Mouse (Mus musculus) thymus, adult 18-20 months (tissue): ENCODE results near the gene Dpagt1.
"Not testable (repeated sequence)": the region's sequence is repeated elsewhere in the genome, so short reads cannot be mapped to it uniquely, and the experiment has no call there.

Experiments used
- DNase-seq, 2 experiments: peaks; one replicate each; pipeline ENCODE4 v3.0.0; 2022; ENCODE audit warnings: mixed read lengths in 2 of 2

The Dpagt1 gene

DNA sequence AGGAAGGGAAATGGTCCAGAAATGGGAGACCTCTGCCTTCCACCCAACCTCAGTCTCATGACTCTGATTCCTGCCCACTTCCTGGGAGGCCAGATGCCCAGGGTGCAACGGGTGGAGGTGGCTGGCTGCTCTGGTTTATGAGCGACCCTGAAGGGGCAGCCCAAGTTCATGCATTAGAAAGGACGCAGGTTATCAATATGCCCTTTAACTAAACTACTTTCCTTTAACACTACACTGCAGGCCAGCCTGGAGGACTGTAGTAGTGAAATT, 7.1 kb upstream of the Dpagt1 start:
- DNase-seq = no peak

DNA sequence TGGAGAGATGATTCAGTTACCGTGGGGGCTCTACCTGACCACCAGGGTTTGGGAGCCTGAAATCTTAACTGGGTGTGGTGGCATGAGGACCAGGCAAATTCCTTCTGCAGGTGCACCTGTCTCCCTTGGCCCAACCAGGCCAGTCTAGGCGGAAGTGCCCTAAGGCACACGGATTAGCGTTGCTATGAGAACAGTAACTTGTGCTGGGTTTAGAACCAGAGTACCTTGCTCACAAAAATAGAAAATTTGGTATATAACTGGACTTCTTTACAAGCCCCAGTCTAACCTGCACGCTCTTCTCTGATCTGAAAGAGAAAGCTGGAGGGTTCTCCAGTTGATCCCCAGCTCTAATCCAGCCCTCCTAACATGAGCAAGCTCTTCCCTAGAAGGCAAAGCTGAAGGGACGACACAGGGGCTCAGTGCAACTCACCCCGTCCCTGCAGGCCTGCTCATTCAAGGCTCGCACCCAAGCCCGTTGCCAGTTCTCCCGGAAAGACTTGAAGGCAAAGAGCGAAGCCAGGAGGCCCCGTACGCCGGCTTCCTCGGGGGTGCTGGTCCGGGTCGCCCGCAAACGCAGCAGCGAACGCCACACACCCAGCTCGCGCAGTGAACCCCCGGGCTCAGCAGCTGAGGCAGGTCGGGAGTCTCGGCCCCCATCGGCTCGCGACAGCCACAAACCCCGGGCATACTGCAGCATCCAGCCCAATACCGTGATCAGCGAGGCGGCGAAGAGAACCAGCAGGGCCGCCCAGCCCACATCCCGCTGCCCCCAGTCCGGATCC, 6.5 kb upstream of the Dpagt1 start:
- DNase-seq = peak; percentile 34 to 49

DNA sequence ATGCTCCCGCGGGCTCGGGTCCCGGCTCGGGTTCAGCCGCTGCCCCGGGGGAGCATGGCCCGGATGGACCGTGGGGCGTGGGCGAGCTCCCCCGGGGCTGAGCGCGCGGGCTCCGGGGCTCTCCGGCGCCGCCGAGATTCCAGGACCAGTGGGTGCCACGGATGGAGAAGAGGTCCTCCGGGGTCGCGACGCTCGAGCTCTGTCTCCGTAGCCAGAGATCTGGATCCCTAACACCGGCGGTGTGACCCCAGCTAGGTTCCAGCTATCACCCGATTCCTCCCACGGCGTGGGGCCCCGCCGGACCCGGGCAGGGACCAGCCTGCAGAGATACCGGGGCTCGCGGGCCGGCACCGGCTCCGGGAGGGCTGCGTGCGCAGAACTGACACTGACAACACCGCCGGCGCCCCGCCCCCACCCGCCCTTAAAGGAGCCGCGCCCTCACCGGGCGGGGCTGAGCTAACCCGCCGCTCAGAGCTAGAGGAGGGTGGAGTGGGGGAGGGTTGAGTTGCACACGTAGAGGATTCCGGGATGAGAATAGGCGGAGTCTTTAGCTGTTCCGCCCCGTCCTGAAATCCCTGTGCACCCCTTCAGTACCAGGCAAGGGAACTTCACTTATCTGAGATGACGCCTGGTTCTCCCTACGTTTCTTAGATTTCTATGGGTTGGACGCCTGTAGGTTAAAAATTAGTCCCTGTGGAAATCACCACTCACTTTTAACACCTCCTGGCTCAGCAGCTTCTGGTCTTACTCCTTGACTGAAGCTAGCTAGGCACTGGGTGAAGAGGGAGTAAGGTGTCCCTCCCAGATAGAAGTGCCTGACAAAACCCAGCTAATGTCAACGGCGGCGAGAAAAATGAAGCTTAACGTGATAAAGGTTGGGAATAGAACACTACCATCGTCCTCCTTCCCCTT, 5.7 kb upstream of the Dpagt1 start, which contains the start of gene C2cd2l:
TSS of gene C2cd2l (minus strand) at position 399 of the 912 bp plus-strand sequence.
- peak; percentile 76 to 85 for DNase-seq

DNA sequence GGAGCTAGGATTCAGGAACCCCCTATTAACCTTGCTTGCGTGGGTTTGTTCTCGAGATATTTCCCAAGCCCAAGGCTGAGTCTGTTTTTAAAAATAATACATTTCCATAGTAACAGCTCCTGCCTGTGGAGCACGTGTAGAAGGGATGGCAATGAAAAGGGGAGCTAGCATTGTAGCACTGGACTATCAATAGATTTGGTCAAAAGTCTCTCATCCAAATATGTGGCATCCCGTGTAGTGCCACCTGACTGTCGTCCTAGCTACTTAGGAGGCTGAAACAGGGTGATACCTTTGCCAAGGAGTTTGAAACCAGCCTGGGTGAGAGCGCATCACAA, 5.1 kb upstream of the Dpagt1 start:
- DNase-seq = no peak

DNA sequence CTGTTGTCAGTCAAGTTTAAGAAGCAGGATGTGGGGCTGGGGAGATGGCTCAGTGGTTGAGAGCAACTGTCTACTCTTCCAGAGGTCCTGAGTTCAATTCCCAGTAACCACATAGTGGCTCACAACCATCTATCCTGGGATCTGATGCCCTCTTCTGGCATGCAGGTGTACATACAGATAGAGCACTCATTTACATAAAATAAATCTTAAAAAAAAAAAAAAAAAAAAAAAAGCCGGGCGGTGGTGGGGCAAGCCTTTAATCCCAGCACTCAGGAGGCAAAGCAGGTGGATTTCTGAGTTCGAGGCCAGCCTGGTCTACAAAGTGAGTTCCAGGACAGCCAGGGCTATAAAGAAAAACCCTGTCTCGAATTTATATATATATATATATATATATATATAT, 2.2 kb upstream of the Dpagt1 start:
- not testable (repeated sequence) for DNase-seq

DNA sequence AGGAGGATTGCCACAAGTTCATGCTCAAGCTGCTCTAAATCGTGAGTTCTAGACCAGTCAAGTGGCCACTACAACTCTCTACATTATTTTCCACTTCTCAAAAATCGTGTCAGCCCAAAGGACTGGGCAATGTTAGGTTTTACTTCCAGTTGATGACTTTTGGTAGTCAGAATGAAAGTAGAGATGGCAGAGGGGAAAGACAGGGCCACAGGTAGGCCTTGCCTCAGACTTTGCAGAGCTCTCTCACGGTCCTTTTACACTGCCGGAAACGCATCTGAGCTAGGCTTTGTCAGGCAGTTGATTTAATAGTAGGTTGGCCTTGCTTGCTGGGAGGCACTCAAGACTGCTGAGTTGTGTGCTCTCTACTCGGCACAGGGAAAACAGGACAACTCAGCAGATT, 1.7 kb upstream of the Dpagt1 start:
- DNase-seq = no peak

DNA sequence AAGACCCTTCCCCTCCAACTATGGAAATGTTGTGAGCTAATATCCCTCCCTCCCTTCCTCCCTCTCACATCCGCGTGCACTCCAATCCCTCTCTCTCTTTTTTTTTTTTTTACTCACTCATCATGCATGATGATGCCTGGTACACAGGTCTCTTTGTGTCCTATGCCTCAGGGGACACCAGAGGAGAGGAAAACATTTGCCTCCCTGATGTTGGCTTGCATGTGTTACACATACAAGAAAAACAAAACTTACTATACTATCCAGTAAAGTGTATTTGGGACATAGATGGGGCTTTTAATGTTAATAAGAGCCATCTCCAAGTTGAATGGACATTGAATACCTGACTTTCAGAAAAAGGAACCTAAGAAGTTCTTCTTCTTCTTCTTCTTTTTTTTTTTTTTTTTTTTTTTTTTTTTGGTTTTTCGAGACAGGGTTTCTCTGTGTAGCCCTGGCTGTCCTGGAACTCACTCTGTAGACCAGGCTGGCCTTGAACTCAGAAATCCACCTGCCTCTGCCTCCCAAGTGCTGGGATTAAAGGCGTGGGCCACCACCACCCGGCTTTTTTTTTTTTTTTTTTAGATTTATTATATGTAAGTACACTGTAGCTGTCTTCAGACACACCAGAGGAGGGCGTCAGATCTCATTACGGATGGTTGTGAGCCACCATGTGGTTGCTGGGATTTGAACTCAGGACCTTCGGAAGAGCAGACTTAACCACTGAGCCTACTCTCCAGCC, 619 bp upstream of the Dpagt1 start:
- not testable (repeated sequence) for DNase-seq

DNA sequence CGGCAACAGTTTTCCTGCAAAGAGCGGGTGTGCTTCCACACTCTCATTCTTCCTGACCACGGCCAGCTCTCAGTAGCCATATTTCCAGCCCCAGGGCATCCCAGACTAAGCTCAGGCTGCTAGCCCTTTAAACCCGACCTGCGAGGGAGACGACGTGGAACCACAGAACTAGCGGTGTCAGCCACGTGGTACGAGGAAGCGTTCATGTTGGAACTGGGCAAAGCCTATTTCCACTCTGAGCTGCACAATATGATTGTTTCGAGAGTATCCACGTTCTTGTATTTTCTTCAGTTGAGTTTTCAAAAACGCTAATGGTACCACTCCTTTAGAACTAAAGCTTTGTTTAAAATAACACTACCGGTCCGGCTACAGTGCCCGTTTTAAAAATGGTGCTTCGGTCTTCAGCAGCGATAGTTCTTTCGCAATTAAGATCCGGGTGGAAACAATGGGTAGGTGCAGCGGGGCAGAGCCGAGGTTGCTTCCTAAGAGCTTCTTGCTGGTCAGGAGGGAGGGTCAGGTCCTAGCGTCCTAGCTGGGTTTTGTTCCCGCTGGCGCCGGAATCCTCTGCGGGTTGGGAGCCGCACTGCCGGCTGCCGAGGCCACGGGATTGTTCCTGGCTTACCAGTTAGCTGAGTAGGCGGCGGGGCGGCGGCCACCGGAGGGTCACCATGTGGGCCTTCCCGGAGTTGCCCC, 698 bp downstream of the Dpagt1 start:
- DNase-seq = peak; percentile 62 to 67

DNA sequence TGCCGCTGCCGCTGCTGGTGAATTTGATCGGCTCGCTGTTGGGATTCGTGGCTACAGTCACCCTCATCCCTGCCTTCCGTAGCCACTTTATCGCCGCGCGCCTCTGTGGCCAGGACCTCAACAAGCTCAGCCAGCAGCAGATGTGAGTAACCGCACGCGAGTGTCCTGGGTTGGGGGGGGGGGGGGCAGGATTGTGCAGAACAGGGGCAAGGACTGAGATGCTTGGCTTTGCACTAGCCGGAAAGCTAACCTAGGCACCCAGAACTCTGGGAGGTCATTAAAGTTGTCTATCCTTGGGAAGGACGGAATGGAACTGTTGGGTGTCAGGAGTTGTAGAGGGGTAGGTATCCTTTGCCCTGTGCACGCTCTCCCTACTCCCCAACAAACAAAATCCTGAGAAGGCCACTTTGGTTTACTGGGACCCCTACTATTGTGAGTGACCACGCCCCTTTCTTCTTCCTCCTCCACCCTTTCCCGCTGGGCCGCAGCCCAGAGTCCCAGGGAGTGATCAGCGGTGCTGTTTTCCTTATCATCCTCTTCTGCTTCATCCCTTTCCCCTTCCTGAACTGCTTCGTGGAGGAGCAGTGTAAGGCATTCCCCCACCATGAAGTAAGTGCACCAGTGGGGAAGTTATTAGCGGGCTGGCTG, 1.4 kb downstream of the Dpagt1 start:
- no peak for DNase-seq

DNA sequence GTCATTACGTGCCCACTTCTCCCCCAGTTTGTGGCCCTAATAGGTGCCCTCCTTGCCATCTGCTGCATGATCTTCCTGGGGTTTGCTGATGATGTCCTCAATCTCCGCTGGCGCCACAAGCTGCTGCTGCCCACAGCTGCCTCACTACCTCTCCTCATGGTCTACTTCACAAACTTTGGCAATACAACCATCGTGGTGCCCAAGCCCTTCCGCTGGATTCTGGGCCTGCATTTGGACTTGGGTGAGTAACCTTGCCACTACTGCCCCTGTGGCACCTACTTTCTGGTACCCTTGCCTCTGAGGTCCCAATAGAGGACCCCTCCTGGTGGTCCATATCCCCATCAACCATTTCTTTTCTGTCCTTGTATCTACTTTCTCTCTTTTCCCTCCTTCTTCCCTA, 2.1 kb downstream of the Dpagt1 start:
- DNase-seq = no peak

DNA sequence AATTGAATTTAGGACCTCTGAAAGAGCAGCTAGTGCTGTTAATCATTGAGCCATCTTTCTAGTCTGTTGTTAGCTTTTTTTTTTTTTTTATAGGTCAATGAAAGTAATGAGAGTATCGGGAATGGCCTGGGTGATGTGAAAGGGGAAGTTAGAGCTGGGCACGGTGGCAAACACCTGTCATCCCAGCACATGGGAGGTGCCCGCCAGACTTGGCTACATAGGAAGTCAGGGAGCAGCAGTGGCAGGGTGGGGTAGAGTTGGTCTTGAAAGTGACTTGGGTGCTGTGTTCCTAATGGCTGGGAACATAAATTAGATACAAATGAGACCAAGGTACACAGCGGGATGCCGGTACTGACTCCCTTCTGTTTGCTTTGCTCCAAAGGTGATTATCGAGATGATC, 4.9 kb downstream of the Dpagt1 start:
- no peak for DNase-seq

DNA sequence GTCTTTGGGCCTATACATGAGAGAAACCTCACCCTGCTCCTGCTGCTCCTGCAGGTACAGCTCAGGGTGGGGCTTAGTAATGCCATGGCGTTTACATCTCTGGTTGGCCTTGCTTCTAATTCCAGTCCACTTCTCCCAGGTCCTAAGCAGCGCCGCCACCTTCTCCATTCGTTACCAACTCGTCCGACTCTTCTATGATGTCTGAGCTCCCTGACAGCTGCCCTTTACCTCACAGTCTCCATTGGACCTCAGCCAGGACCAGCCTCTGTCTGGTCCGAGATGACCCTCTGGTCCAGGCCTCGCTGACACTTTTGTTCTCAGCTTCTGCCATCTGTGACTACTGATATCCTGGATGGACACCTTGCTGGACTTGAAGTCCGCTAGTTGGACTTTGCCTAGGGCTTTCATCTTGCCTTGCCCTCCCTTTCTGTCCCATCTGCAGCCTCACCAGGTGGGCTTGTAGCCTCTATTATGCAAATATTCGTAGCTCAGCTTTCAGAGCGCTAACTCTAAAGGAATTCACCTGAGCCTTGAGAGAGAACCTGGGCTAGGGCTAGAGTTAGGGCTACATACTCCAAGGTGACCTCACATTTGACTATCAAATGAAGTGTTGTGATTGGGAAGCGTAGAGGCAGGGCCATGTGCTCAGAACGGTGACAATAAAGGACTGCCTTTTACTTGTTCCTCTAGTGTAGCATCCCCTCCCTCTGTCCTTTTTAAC, 7.3 kb downstream of the Dpagt1 start:
- no peak for DNase-seq

DNA sequence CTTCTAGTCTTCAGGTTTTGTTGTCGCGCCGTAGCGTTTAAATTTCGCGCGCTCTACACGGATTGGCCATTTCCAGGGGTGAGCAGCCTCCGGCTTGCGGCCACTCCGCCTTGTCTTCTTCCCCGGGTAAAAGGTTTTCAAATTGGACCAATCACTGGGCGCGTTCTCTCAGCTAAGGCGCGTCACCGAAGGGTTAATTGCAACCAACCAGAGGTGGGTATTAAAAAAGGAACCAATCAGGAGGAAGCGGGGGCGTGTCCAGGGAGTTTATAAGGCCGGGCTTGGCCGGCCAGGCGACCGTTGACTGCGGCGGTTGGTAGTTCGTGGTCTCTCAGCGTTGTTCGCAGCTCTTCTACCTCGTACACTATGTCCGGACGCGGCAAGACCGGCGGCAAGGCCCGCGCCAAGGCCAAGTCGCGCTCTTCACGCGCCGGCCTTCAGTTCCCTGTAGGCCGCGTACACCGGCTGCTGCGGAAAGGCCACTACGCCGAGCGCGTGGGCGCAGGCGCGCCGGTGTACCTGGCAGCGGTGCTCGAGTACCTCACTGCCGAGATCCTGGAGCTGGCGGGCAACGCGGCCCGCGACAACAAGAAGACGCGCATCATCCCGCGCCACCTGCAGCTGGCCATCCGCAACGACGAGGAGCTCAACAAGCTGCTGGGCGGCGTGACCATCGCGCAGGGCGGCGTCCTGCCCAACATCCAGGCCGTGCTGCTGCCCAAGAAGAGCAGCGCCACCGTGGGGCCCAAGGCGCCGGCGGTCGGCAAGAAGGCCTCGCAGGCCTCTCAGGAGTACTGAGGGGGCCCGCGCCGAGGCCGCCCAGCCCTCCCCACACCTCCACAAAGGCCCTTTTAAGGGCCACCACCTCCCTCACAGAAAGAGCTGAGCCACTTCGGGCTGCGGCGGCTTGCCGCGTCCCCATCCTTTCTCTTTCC, 8.8 kb downstream of the Dpagt1 start, which contains the start of gene H2afx:
TSS of gene H2afx (plus strand) at position 299 of the 935 bp plus-strand sequence.
- DNase-seq = peak; percentile 96 to 99

DNA sequence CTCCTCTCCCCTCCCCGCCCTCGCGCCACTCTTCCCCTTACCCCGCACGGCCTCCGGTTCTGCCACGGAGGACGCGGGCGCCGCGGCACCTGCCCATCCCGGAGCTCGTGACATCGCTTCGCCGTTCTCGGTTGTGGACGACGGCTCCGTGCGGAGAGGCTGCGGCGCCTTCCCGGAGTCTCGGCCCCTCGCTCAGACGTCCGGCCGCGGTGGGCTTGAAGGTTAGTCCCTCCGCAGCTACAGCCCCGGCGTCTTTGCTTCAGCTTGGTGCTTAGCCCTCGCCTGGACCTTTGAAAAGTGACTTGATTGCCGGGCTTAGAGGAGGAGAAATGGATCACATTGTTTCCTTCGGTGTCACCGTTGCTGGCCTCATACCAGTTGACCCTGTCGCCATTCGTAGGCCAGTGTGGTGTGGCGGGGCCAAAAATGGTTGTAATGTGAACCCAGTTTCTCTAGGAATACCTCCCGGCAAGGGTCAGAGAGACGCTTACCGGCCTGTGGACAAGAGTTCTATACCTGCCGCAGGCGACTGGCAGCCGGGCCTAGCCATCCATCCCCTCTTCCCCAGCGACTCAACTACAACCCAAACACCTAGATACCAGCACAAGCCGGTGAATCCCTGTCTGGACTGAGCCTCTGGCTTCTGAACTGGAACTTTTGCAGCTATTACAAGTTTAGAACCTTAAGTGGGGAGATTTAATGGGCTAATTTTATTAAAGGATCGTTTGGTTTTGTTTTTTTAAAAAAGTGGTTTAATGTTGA, 9.7 kb downstream of the Dpagt1 start:
- DNase-seq = peak in 1 of 2 experiments; percentile 44

DNA sequence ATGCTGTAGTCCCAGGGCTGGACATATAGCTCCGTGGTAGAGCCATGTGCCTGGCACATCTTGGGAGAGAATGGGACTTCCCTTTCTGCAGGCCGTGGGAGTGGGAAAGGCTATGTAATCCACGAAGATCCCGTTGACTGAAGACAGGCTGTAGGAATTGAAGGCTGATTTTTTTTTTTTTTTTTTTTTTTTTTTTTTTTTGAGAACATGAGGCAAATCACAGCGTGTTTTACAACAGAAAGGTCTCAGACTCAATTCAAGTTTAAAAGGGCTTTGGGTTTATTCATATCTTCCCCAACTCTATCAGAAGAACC, 10.2 kb downstream of the Dpagt1 start:
- no peak for DNase-seq

DNA sequence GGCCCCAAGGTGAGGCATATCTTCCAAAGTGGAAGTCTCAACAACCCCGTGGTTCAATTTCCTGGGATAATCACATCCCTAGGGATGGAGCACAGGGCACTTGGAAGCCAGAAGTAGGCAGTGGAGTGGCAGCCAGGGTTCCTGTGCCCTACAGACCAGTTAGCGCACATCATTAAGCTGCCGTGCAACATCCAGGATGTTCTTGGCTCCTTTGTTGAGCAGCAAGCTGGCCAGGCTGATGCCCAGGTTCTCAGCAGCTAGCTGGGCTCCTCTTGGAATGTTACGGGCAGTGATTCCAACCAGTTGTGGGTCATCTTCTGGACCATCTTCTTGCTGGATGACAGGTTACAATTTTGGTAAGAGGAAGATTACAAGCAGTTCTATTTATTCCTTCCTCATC, 10.7 kb downstream of the Dpagt1 start:
- not testable (repeated sequence) for DNase-seq

DNA sequence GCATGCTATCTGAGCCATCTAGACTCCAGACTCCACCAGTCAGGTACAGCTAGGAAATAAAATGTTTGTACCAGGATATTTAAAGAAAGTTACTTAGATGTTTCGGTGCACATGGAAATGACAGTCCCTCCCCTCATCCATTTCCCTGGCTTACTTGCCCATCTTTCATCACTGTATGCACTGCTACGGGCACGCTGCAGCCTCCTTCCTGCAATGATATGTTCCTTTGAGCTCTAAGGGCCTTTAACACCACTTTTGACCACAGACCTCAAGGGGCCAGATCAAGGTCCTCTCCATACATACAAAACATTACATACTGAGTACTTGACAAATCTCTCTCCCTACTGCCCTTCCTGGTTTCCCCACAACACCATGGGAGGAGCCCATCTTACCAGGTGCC, 11.1 kb downstream of the Dpagt1 start:
- DNase-seq = no peak

DNA sequence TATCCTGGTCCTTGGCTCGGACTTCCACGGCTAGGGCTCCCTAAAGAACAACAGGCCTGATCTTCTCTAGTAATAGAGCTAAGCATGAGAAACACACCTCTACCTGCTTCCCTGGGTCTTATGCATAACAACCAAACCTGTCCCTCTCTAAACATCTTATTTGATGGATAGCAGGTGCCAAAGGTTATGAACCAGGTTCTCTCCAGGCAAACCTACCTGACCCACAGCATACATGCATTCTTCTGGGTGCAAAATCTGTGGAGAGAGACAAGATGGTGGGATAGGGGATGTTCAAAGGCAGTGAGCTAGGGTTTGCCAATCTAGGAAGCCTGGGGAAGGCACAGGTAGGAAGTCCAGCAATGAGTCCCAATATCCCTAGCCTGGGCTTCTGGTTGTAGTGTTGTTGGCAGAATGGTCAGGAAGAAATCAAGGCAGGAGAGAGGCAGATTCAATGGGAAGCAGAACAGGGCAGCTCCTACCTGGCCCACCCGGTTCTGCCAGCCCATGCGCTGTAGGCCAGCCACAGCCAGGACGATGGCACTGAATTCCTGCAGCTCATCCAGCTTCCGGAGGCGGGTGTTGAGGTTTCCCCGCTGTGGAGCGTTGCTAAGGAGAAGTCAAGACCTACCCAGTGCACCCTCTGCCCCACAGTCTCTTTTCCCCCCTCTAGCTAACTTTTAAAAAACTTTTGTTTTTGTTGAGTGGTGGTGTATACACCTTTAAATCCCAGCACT, 11.8 kb downstream of the Dpagt1 start:
- no peak for DNase-seq

DNA sequence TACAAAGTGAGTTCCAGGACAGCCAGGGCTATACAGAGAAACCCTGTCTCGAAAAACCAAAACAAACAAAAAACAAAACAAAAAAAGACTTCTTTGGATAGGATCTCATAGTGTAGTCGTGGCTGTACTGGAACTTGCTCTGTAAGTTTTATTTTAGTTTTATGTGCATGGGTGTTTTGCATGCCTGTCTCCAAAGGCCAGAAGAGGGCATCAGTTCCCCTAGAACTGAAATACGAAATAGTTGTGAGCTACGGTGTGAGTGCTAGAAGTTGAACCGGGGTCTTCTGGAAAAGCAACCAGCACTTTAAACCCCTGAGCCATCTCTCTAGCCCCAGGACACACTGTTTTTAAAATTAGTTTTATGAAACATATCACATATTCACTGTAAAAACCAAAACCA, 12.8 kb downstream of the Dpagt1 start:
- no peak for DNase-seq
